Mouse (Mus musculus) testis, adult 2 months (tissue): ENCODE measurements around the gene Ttn. TPM values are rescaled to one million over a fixed set of nuclear protein-coding genes. Genes with fewer than 3 reads are reported as not detected.
"Not testable (repeated sequence)": the region's sequence is repeated elsewhere in the genome, so short reads cannot be mapped to it uniquely, and the experiment has no call there.

ENCODE experiments used
- H3K27ac ChIP-seq: fragments of 200-500 bp; 2 replicates; pipeline ENCODE4 v1.5.1; 2012; ENCODE audit warnings: low read depth, low read length; ENCODE audit not compliant: control insufficient read depth, insufficient read depth
- H3K27me3 ChIP-seq: fragments of 200-500 bp; 2 replicates; pipeline ENCODE4 v1.6.1; 2012; ENCODE audit warnings: mild to moderate bottlenecking, low read length, moderate library complexity; ENCODE audit not compliant: control insufficient read depth, insufficient read depth
- H3K36me3 ChIP-seq: fragments of 200-500 bp; 2 replicates; pipeline ENCODE4 v1.6.1; 2012; ENCODE audit warnings: mild to moderate bottlenecking, low read length; ENCODE audit not compliant: control insufficient read depth, insufficient read depth
- H3K4me1 ChIP-seq: fragments of 200-500 bp; 2 replicates; pipeline ENCODE4 v1.6.1; 2012; ENCODE audit warnings: low read length; ENCODE audit not compliant: control insufficient read depth, insufficient read depth
- H3K4me3 ChIP-seq: fragments of 200-500 bp; 2 replicates; pipeline ENCODE4 v1.5.1; 2012; ENCODE audit warnings: low read depth, mild to moderate bottlenecking, low read length, moderate library complexity, mixed read lengths; ENCODE audit not compliant: control insufficient read depth
- CTCF ChIP-seq: fragments of 200-500 bp; IDR thresholded peaks from 2 replicates; pipeline ENCODE4 v1.5.1; 2012; ENCODE audit warnings: low read depth, mild to moderate bottlenecking, inconsistent platforms, low read length, moderate library complexity; ENCODE audit not compliant: control insufficient read depth, insufficient read depth, insufficient replicate concordance
- POLR2A ChIP-seq: fragments of 200-500 bp; IDR thresholded peaks from 2 replicates; pipeline ENCODE4 v1.6.1; 2012; ENCODE audit warnings: low read depth, mild to moderate bottlenecking, inconsistent platforms, low read length, moderate library complexity; ENCODE audit not compliant: control insufficient read depth
- polyA plus RNA-seq: library from polyadenylated mRNA; depleted of rRNA; stranded (reverse); fragments of >200 nt; gene quantifications from 2 replicates; pipeline ENCODE4 v1.2.3, GENCODE M21; 2012; rRNA removed

The Ttn gene
- 0.16 and 0.46 TPM in 2 replicates for polyA plus RNA-seq

DNA sequence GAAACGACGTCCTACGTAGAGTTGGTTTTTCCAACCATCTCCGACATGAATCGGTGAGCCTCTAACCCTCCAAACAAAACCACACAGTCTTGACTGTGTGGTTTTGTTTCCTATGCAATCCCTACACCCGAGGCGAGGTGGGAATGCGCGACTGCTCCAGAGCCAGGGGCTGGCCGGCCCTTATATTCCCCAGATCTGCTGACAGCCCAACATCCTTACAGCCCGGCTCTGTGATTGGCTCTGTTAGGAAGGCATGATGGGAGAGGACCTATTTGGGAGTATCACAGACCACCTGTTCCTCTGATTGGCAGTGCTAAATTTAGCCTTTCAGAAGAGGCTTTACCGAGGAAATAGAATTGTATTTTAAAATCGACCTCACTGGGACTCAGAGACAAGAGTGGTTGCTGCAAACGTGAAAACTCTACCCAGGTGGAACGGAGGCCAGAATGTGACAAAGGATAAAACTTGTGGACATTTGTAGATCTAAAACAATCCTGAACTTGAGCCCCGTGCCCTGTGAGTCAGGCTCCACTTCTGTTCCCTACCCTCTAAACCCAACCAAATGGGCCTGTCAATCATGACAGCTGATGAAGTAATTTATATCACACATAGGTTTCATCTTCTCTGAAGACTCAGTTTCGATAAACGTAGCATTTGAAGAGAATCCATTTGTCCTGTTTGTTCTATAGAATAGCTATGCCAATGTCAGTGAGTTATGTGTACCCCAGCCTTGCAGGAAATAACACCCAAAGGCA lies at the start of gene Ttn:
TSS of gene Ttn (minus strand) at position 157 of the 755 bp plus-strand sequence.
- Histone ChIP-seq H3K4me3 (no peak within 1 kb of the TSS), H3K27ac (no peak within 1 kb of the TSS), H3K27me3 (no peaks in the 10 kb centered on the region), H3K4me1 (no peaks in the 10 kb centered on the region), H3K36me3 (no peaks in the 10 kb centered on the region)
- TF ChIP-seq POLR2A, result no peak
- TF ChIP-seq CTCF, result no peak

GRCm38 (mm10) chr2:77020649-77021048 lies 38.3 kb upstream of the Ttn start:
- no peaks in the 10 kb centered on the region for H3K27me3 ChIP-seq
- TF ChIP-seq POLR2A, result no peak
- TF ChIP-seq CTCF, result no peak
- no peak overlapping the region for H3K27ac ChIP-seq
- H3K4me3 ChIP-seq, result no peak overlapping the region
- H3K36me3 ChIP-seq, result no peaks in the 10 kb centered on the region
- no peaks in the 10 kb centered on the region for H3K4me1 ChIP-seq

GRCm38 (mm10) chr2:77017735-77018134 lies 35.4 kb upstream of the Ttn start:
- H3K27me3 ChIP-seq, result no peaks in the 10 kb centered on the region
- H3K36me3 ChIP-seq, result no peaks in the 10 kb centered on the region
- no peak for TF ChIP-seq POLR2A
- no peaks in the 10 kb centered on the region for H3K4me1 ChIP-seq
- H3K27ac ChIP-seq, result no peak overlapping the region
- H3K4me3 ChIP-seq, result no peak overlapping the region

DNA sequence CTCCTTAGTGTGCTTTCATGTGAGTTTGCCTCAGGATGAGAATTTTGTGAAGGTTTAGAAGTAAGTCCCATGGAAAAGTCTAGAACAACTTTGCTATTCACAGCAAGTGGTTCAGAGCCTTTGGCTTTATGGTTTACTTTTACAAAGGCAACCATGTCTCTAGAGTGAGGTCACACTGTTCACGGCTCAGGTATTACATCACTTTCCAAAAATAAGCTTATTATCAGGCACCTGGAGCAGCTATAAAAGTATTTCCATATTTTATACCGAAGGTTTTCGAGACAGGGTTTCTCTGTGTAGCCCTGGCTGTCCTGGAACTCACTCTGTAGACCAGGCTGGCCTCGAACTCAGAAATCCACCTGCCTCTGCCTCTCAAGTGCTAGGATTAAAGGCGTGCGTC lies 31.1 kb upstream of the Ttn start:
- not testable (repeated sequence) for H3K27ac ChIP-seq, H3K4me3 ChIP-seq, H3K4me1 ChIP-seq

GRCm38 (mm10) chr2:77011981-77012380 lies 29.6 kb upstream of the Ttn start:
- Histone ChIP-seq H3K36me3 (no peaks in the 10 kb centered on the region), H3K27ac (no peak overlapping the region), H3K4me3 (no peak overlapping the region), H3K4me1 (no peaks in the 10 kb centered on the region), H3K27me3 (no peaks in the 10 kb centered on the region)
- TF ChIP-seq CTCF (no peak), POLR2A (no peak)

More for the DNA sequence above, 31.1 kb upstream of the Ttn start:
- H3K27me3 ChIP-seq, H3K36me3 ChIP-seq: not testable (repeated sequence)

- no peak overlapping the region for H3K4me3 ChIP-seq
- no peaks in the 10 kb centered on the region for H3K27me3 ChIP-seq
- H3K36me3 ChIP-seq, result no peaks in the 10 kb centered on the region
- no peaks in the 10 kb centered on the region for H3K4me1 ChIP-seq
- TF ChIP-seq CTCF (no peak), POLR2A (no peak)
- H3K27ac ChIP-seq, result no peak overlapping the region
Observed at GRCm38 (mm10) chr2:77007015-77007414, 24.7 kb upstream of the Ttn start.

DNA sequence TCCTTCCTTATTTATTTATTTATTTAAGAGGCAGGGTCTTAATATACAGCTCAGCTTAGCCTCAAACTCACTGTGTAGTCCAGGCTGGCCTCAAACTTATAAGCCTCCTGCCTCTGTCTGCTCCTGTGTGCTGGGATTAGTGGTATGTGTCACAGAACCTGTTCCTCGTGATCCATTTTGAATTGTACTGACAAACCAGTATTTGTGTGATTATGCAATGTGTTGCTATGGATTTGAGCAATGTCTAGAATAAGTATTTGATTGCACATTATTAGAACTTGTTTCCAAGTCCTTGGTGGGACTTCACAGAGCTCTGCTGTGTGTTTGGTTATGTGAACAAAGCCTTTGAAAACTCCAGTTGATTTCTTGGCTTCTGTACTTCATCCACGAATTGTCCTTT lies 20.8 kb upstream of the Ttn start:
- Histone ChIP-seq H3K27ac (no peak overlapping the region), H3K36me3 (no peaks in the 10 kb centered on the region), H3K4me3 (no peak overlapping the region), H3K27me3 (no peaks in the 10 kb centered on the region), H3K4me1 (no peaks in the 10 kb centered on the region)
- TF ChIP-seq CTCF (no peak), POLR2A (no peak)

DNA sequence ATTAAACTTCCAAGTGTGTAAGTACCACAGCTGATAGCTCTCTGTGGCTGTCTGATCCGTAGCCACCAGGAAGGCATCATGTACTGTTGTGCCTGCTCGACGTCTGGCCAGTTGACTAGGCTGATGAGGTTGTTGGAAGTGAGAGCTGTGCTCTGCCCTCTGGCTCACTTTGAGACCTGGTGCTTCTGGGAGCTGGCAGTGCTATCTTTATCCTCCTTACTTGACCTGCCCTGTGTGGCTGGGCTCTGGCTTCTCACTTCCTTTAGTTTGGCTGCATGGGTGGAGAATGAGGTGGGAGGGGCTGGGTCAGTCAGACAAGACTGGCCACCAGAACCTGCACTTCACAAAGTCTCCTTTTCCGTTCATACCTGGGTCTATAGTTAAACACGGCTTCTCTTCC lies 16.0 kb upstream of the Ttn start:
- Histone ChIP-seq H3K36me3 (no peaks in the 10 kb centered on the region), H3K27me3 (no peaks in the 10 kb centered on the region), H3K4me1 (no peaks in the 10 kb centered on the region), H3K27ac (no peak overlapping the region), H3K4me3 (no peak overlapping the region)
- TF ChIP-seq POLR2A, result no peak
- TF ChIP-seq CTCF, result no peak
